Mouse (Mus musculus) cerebellum, adult 8-10 months (tissue): ENCODE data around the gene Gm29110.
"Not testable (repeated sequence)": the region's sequence is repeated elsewhere in the genome, so short reads cannot be mapped to it uniquely, and the experiment has no call there.

Experiments
- DNase-seq: peaks from one replicate; pipeline ENCODE4 v3.0.0; 2022

Gm29110 gene

GRCm38 (mm10) chrY:74470231-74470630, at the start of gene Gm29110:
Gm29110 (plus strand) TSS chrY:74470531.
- not testable (repeated sequence) for DNase-seq
